Mouse (Mus musculus) retina, adult 2 months (tissue): ENCODE results near the gene Amer3.
"Not testable (repeated sequence)": the region's sequence is repeated elsewhere in the genome, so short reads cannot be mapped to it uniquely, and the experiment has no call there.

Experiments used
- DNase-seq: peaks from one replicate; pipeline ENCODE4 v3.0.0-alpha.2; 2012; ENCODE audit warnings: low read depth, low spot score

The Amer3 gene

DNA sequence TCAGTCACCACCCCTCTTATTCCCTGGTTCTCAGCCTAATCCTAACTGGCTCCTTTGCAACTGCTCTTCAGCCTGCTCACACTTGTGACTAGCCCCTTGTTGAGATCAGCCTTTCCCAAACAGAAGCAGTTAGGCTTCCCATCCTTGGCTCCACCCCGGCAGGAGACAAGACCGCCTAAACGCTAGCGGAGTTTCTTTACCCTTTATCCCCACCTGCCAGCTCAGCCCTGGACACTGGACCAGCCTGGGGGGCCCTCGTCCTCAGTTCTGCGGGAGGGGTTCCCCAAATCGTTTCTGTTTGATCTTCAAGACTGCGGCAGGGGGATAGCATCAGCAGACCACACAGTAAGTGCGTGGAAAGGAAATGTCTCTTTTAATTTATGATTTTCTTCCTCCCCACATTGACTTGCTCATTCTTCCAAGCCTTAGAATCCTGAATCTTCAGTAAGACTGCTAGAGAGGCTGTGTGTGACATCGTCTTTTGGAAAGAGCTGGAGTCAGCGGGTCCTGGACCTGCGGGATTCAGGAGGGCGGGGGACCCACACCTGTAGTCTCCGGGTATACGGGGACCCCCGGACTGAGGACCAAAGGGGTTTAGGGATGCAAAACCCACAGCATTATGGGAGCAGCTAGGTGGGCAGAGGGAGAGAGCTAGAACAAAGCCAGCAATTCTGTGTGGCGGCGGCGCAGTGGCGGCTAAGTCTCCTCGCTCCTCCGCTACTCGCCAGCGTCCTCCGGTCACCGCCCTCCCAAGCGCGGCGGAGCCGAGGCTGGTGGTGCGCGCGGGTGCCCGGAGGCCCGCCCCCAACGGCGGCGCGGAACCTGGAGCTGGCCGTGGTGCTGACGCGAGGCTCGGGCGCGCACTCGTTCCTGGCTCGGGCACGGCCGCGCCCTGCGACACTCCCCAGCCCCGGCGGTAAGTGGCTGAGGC lies at the start of gene Amer3:
Gene Amer3 (plus strand): TSS at position 807 of the 931 bp plus-strand sequence.
- DNase-seq = no peak

DNA sequence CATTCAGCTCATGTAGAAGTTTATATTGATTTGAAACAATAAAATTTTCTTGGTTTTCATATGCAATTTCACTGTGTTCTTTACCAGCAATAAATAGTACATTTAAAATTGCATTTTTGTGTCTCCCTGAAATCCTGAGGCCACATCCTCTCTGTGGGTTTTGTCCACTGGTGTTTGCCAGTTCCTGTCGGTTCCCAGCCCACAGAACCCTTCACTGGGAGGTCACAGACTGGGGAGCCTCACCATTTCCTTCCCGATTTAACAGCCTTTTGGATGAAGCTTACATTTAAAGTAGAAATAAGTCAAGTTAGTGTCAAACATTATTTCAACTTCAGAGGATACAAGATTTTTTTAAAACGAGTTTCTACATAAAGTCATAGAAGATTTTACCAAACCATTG lies 44.9 kb upstream of the Amer3 start:
- not testable (repeated sequence) for DNase-seq

DNA sequence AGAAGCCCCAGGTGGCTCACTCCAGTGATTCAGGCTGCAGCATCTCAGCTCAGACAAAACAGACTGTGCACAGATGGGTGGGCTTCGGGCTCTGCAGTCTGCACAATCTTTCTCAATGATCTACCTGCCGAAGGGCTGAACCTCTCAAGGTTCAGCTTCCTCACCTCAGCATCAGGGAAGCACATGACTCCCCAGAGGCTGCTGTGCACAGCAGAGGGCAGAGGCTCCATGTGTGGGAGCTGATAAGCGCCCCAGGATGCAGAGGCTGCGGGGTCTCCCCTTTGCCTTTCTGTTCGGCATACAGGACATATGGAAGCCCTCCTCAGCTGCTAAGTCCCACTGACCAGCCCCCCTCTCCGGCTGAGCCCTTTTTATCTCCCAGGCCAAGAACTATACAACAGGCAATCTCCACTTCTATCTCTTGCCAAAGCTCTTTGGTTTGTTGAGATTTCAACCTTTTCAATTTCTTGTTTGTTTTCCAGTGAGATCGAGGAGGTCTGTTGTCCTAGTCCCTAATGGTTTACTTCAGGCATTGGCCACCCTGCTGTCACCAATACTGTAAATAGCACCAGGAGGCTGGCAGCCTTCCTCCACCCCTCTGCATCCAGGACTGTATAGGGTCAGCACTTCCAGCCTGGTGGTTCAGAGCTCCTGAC lies 44.3 kb upstream of the Amer3 start, which contains the start of gene Cfc1:
Gene Cfc1 (plus strand): TSS at position 606 of the 656 bp plus-strand sequence.
- not testable (repeated sequence) for DNase-seq

DNA sequence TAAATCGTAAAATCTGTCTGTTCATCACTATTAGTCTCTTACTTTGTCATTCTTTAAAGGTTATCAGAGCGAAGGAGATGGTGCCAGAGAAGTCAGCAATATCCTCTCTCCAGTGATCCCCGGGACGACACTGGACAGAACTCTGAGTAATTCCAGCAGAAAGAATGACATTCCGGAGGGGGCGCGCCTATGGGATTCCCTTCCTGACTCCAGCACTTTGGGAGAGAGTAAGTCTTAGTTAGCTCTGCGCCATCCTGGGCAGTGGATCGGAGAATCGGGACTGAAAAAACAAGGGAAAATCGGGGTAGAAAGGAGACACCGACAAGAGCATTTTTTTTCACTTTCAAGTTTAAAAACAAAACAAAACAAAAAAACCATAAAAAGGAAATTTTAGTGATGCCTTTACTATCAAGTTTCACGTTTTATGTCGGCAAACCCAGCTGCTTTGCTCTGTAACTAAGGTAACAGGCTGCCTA lies 43.1 kb upstream of the Amer3 start:
- no peak for DNase-seq

DNA sequence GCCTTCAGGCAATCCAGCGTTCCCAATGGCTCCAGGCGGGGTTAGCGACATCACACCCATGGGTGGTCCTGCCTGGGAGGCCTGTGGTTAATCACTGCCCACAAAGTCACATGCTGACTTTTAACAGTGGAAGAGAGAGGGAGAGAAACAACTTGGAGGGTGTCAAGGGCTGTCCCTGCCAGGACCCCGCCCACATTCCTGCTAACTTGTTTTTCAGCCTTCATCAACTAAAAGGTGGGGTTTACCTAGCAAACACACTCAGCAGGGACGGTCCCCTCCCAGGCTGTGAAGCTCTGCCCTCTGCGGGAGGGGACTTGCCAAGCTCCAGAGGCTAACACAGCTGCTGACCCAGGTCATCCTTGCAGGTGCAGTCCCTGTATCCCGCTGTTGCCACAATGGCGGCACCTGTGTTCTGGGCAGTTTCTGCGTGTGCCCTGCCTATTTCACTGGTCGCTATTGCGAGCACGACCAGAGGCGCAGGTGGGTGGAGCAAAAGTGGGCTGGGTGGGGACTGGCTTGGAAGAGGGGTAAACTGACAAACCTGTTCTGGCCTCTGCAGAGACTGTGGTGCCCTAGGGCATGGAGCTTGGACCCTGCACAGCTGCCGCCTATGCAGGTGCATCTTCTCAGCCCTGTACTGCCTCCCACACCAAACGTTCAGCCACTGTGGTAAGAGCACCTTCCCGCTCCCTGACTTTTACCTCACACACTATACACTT lies 42.5 kb upstream of the Amer3 start:
- no peak for DNase-seq

DNA sequence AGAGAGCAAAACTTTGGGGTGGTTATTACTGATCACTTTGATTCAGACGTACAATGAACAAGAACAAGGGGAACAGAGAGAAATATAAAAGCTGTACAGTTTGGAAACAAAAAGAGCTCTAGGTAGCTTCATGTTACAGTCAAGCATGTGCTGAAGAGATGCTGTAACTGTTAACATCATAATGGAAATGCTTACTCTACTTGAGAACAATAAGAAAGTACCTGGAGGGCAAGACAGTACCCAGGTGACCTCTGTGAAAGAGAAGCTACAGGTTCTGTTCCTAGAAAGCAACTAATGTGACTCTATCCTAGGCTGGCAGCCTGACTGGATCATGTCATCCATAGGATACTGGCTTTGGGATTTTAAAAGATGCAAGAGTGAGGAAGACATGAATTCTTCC lies 32.4 kb upstream of the Amer3 start:
- DNase-seq = no peak

DNA sequence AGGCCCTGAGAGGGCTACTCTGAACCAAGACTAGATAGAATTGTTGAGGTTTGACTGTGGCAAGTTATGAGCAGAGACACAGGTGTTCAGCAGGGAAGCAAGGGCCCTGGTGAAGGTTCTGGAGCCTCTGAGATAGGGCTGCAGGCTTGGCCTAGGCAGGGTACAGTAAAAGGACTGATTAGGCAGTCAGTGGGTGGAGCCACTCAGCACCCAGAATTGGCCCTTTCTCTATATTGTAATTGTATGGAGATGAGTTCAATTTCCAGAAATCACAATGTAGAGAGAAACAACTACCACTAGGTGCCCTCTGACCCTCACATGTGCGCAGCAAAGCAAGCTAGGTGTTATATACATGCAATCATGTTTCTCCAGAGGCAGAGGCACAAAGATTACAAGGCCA lies 25.8 kb upstream of the Amer3 start:
- DNase-seq = no peak

DNA sequence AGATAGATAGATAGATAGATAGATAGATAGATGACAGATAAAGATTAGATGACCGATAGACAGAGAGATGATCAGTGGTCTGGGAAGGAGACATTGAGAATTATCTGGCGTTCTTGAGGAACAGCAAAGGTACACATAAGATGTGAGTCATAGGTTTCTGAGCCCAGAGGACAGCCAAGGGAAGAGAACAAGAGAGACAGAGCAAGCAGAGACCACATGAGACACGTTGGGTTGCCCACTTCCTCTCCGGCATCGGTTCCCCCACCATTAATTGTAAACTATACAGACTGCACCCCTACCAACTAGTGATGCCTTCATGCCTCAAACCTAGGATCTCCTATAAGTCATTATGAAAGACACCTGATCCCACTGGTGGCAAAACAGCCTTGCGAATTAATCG lies 25.2 kb upstream of the Amer3 start:
- no peak for DNase-seq

DNA sequence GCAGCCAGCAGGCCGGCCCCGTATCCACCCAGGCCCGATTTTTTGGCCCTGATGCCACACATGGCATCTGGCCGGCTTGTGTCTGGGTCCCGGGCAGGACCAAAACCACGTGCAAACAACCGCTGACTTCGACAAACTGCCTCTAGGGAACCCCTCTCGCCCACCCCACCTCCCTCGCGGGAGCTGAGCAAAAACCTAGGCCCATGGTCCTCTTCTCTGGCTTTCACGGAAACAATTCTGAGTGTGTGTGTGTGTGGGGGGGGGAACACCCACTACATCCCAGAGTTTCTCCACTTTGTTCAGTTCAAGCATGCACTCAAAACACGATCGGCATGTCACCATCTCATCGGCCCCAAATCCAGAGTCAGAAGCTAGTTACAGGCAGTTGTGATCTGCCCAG lies 18.6 kb upstream of the Amer3 start, which contains the start of gene Prss40:
Gene Prss40 (minus strand): TSS at position 101 of the 400 bp plus-strand sequence.
- DNase-seq = no peak

DNA sequence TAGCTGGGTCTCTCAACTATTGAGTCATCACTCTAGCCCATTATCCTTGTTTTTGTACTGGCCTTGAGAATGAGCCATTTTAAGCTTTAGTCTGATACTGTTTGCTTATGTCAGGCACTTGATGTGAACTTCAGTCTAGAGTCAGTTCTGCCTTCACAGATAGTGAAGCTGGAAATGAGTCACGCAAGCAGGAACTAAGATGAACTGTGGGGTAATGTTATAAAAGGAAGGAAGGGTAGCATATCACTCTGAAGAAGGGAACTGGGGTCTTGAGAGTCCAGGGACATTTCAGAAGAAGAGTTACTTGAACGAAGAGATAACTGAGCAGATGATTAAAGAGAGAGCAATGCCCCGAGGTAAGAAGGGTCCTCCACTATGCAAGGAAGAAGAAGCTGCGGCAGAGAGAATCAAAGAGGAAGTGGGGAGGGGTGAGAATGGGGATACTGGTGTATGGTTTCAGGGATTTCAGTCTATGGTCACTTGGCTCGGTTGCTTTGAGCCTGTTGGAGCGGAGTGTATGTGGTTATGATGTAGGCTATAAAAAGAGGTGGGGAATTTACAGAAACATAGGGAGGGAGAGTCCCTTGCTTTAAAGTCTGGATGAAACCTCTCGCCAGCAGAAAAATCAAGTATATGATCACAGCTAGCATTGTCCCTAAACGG lies 14.9 kb upstream of the Amer3 start:
- DNase-seq = no peak

DNA sequence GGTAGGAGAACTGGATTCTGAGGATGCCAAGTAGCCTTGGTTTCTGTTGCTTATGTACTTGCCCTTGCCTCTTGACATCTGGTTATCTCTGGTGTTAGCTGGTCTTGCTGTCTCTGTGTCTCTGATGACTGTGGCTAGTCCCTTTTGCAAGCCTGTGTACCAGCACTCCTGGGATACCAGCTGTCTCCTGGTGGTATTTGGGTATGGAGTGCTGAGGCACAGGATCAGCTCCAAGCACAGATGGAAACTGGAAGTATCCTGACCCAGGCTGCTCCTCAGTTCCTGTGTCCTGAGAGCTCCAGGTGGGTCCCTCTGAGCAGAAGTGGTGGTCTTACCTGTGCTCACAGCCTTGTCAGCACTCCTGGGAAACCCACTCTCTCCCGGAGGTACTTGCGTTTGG lies 11.3 kb upstream of the Amer3 start:
- no peak for DNase-seq

DNA sequence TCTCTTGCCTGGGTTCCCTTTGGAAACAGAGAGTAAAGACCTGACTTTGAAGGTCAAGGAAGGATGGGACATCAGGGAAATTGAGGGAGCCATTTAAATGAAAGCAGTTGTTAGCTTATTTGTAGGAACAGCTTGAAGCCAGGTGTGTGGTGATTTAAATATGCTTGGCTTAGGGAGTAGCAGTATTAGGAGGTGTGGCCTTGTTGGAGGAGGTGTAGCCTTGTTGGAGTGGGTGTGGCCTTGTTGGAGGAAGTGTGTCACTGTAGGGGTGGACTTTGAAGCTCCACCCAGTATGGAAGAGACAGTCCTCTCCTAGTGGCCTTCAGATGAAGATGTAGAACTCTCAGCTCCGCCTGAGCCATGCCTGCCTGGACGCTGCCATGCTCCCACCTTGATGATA lies 9.6 kb upstream of the Amer3 start:
- no peak for DNase-seq

DNA sequence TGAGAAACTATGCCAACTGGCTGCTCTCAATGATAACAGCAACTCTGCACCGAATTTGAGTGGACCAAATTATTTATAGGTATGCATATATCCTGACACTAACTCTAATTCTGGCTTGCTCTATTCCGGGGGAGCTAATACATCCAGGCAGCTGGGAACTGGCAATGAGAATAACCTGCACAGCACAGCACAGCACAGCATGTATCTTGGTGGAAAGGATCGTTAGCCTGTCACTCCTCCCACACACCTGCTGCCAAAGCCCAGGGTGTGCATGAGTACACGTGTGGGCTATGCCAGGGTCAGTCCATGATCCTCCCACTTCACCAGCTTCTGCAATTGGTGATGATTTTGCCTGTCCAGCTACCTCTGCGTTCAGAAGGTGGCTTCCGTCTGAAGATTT lies 8.0 kb upstream of the Amer3 start:
- no peak for DNase-seq

DNA sequence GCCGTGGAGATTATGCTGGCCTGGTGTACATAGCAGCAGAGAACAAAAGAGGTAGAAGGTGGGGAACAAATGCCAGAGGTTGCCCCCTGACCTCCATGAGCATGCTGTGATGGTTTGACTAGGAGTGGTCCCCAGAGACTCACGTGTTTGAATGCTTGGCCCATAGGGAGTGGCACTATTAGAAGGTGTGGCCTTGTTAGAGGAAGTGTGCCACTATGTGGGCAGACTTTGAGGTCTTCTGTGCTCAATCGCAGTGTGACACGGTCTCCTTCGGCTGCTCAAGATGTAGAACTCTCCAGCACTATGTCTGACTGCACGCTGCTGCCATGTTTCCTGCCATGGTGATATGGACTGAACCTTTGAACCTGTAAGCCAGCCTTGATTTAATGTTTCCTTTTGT lies 6.2 kb upstream of the Amer3 start:
- no peak for DNase-seq

DNA sequence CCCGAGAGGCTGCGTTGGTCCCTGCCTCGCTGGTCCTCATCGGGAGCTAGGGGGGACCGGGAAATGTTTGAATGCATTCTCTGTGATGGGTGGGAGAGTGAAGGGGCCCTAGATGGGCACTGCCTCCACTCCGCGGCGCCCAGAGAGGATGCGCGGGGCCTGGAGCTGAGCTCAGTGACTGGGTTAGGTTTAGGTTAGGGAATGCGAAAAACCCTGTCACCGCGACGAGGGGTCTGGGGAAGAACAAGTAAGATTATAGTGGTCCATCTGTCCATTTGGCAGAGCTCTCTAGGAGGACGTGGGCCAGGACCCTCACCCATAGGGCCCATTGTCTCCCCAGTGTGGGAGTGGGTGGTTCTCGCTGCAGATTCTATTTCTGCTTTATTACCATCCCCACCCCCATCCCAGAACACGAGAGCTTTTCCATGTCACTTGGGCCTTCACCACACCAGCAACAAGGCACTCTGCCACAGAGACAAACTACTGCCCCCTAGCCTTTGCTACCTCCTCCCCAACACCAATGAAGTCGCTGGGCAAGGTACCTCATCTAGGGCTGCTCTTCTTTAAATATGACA lies 412 bp downstream of the Amer3 start:
- no peak for DNase-seq

DNA sequence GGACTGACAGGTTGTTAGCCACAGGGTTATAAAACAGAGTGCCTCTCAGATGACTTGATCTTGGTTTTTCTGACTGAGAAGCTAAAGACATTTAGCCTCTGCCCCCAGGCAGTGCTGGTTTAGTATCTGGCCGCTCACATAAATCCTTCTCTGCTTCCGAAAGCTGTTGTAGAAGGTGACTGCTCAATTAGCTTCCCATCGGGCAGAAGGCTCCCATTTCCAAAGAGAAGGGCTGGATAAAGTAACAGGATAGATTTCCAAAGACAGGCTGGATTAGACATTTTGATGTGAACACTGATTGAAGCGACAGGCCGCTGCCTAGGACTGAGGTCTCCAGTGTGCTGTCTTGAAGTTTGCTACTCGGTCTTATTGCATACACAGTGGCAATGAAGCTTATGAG lies 2.8 kb downstream of the Amer3 start:
- DNase-seq = no peak

DNA sequence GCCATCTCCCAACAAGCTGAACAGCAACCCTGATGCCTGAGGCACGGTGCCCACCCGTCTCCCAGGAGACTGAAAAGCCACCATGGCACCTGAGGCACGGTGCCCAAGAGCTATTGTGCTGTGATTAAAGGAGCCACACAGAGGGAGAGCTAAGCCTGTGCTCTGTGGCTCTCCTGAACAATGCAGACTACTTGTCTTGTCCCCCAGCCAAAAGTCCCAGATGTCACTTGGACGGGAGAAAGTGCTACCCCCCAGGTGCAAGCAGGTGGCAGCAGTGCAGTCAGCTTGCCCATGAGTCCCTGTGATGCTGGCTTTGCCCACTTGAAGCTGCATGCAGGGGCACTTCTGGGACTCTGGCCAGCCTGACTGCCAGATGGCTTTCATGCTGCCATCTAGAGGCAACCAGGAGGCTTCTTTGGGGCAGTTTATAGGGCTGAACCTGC lies 4.4 kb downstream of the Amer3 start:
- DNase-seq = peak; percentile 20

DNA sequence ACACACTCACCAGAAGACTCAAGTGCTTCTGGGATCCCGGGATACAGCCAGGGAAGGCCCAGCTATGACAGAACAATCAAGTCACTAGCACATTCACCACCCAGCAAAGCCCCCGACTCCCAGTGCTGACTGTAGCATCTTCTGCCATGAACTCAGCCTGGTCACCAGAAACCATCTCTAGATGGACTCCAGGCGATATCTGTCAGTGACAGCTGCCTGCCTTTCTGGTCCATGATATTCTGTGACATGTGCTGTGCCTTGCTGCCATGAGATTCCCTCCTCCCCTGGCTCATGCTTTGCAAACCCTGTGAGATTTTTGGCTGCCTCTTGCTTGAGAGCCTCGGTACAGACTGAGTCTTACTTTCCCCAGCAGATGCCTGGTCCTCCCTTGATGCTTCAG lies 5.3 kb downstream of the Amer3 start:
- no peak for DNase-seq

DNA sequence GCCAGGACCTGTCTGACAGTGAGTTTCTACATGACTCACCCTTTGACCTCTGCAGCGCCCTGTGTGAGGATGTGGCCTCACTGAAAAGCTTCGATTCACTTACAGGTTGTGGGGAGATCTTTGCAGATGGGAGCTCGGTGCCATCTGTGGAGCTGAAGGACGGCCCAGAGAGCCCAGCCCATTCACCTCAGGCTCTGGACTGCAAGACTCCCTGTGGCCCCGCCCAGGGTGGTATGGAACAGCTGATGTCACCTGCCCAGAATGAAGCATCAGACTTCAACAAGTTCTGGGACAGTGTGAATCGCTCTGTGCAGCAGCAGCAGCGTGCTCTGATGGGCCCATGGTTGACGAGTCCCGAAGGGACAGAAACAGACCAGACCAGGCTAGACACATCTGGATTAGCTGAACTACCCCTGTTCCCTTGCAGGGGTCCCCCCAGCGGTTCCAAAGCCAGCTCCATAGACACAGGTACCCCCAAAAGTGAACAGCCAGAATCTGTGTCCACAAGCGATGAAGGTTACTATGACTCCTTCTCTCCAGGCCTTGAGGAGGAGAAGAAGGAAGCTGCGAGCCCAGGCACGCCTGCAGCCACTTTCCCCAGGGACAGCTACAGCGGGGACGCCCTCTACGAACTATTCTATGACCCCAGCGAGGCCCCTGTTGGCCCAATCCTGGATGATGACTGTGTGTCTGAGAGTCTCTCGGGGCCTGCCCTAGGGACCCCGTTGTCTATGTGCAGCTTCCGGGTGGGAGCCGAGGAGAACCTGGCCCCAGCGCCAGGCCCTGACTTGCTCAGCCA lies 8.0 kb downstream of the Amer3 start:
- no peak for DNase-seq

DNA sequence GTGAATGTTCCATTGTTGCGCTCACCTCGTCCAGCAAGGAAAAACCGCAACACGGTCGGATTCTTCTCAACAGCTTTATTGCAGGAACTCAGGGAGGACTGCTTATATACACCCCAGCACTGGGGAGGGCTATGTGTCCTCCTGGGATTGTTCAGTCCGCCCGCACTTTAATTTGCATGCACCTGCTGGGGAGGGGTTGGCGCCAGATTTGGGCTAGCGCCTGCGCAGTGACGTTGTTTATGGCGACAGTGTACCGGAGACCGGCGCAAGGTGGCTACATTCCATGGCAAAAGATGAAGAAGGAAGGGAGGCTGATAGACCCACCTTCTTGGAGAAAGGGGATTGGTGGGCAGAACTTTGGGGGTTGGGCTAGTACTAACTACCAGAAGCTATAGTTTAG lies 20.5 kb downstream of the Amer3 start:
- DNase-seq = no peak
